Mouse (Mus musculus) heart, adult 10 weeks (tissue): Measurements from ENCODE around the gene Fermt2. TPM values are rescaled to one million over a fixed set of nuclear protein-coding genes. Genes with fewer than 3 reads are reported as not detected.

Experiments
- polyA plus RNA-seq: library from polyadenylated mRNA; stranded (reverse); fragments of 350-450 nt; fragmentation: Illumina TruSeq; extraction: RNeasy Lipid Tissue Mini Kit (QIAGEN cat#74804); gene quantifications from one replicate; pipeline ENCODE4 v1.2.3, GENCODE M21; 2014; ENCODE audit warnings: low read depth, low replicate concordance

Fermt2 gene
- polyA plus RNA-seq: 208 TPM

GRCm38 (mm10) chr14:45529411-45530363, at the start of gene Fermt2:
Gene Fermt2 (minus strand): TSS chr14:45530118.

Other genes with a start within 250 kb of the Fermt2 start
- gene Ero1l, start 211.3 kb downstream of the Fermt2 start, polyA plus RNA-seq: 13.5 TPM
- 130 TPM for gene Psmc6, start 200.3 kb downstream of the Fermt2 start, polyA plus RNA-seq
- gene Styx, start 179.0 kb downstream of the Fermt2 start, polyA plus RNA-seq: 18.2 TPM
- 11.6 TPM for gene Gnpnat1, start 125.2 kb downstream of the Fermt2 start, polyA plus RNA-seq
- 14.1 TPM for gene Ddhd1, start 128.0 kb upstream of the Fermt2 start, polyA plus RNA-seq